Mouse (Mus musculus): ENCODE results near the gene Auts2. TPM values are rescaled to one million over a fixed set of nuclear protein-coding genes. Genes with fewer than 3 reads are reported as not detected.

Auts2 gene
- polyA plus RNA-seq, 1 experiment from 2014 or later = 1.0 TPM

GRCm38 (mm10) chr5:131581110-131582050 is 961.8 kb downstream of the Auts2 start:
- DNase-seq (no peak), ATAC-seq (no peak)
- Histone ChIP-seq H3K9me3 (ENCODE audit: low read length) (no peaks in the 10 kb centered on the region), H3K4me3 (ENCODE audit: low read depth, low read length) (no peak overlapping the region), H3K4me1 (ENCODE audit: insufficient read depth) (no peaks in the 10 kb centered on the region), H3K4me2 (ENCODE audit: low read depth, low read length) (no peak overlapping the region), H3K27ac (ENCODE audit: low read depth) (no peak overlapping the region), H3K36me3 (replicated peaks; ENCODE audit: insufficient read depth, low read length) (no peaks in the 10 kb centered on the region), H3K27me3 (ENCODE audit: insufficient read depth, low read length) (no peaks in the 10 kb centered on the region), H3K9ac (replicated peaks) (no peak overlapping the region)
- WGBS (ENCODE audit: insufficient replicate concordance) = 79% methylated on average over 23 of the region's 23 CpGs
- no peak for TF ChIP-seq EP300 (IDR thresholded peaks at IDR 0.05; ENCODE audit: low read depth)
- no peak for TF ChIP-seq CTCF (IDR thresholded peaks at IDR 0.05; ENCODE audit: low read depth)

GRCm38 (mm10) chr5:131578737-131579136 is 964.4 kb downstream of the Auts2 start:
- Histone ChIP-seq H3K4me3 (ENCODE audit: low read depth, low read length) (no peak overlapping the region), H3K4me1 (ENCODE audit: insufficient read depth) (no peaks in the 10 kb centered on the region; the same call in 1 of the 2 replicates), H3K36me3 (replicated peaks; ENCODE audit: insufficient read depth, low read length) (no peaks in the 10 kb centered on the region), H3K9ac (replicated peaks) (no peak overlapping the region), H3K4me2 (ENCODE audit: low read depth, low read length) (no peak overlapping the region), H3K9me3 (ENCODE audit: low read length) (no peaks in the 10 kb centered on the region), H3K27ac (ENCODE audit: low read depth) (no peak overlapping the region), H3K27me3 (ENCODE audit: insufficient read depth, low read length) (no peaks in the 10 kb centered on the region)
- no peak for DNase-seq
- no peak for ATAC-seq
- TF ChIP-seq EP300 (IDR thresholded peaks at IDR 0.05; ENCODE audit: low read depth) = no peak
- no peak for TF ChIP-seq CTCF (IDR thresholded peaks at IDR 0.05; ENCODE audit: low read depth)
- WGBS (ENCODE audit: insufficient replicate concordance) = 89% methylated on average over 9 of the region's 9 CpGs

GRCm38 (mm10) chr5:131575733-131576265 is 967.3 kb downstream of the Auts2 start:
- Histone ChIP-seq H3K27ac (ENCODE audit: low read depth) (no peak overlapping the region), H3K4me3 (ENCODE audit: low read depth, low read length) (no peak overlapping the region), H3K9ac (replicated peaks) (no peak overlapping the region), H3K9me3 (ENCODE audit: low read length) (no peaks in the 10 kb centered on the region), H3K4me2 (ENCODE audit: low read depth, low read length) (no peak overlapping the region), H3K27me3 (ENCODE audit: insufficient read depth, low read length) (no peaks in the 10 kb centered on the region), H3K36me3 (replicated peaks; ENCODE audit: insufficient read depth, low read length) (no peaks in the 10 kb centered on the region), H3K4me1 (ENCODE audit: insufficient read depth) (no peaks in the 10 kb centered on the region; the same call in 1 of the 2 replicates)
- TF ChIP-seq CTCF (IDR thresholded peaks at IDR 0.05; ENCODE audit: low read depth) (peak; percentile 26), EP300 (IDR thresholded peaks at IDR 0.05; ENCODE audit: low read depth) (no peak)
- DNase-seq (no peak), ATAC-seq (no peak)
- WGBS (ENCODE audit: insufficient replicate concordance) = 69% methylated on average over 11 of the region's 11 CpGs

- TF ChIP-seq CTCF (IDR thresholded peaks at IDR 0.05; ENCODE audit: low read depth) (no peak), EP300 (IDR thresholded peaks at IDR 0.05; ENCODE audit: low read depth) (no peak)
- ATAC-seq = no peak
- Histone ChIP-seq H3K36me3 (replicated peaks; ENCODE audit: insufficient read depth, low read length) (no peaks in the 10 kb centered on the region), H3K27ac (ENCODE audit: low read depth) (no peak overlapping the region), H3K4me3 (ENCODE audit: low read depth, low read length) (no peak overlapping the region), H3K9me3 (ENCODE audit: low read length) (no peaks in the 10 kb centered on the region), H3K9ac (replicated peaks) (no peak overlapping the region), H3K4me2 (ENCODE audit: low read depth, low read length) (no peak overlapping the region), H3K4me1 (ENCODE audit: insufficient read depth) (no peaks in the 10 kb centered on the region; the same call in 1 of the 2 replicates), H3K27me3 (ENCODE audit: insufficient read depth, low read length) (no peaks in the 10 kb centered on the region)
- WGBS (ENCODE audit: insufficient replicate concordance) = 69% methylated on average over 5 of the region's 5 CpGs
- DNase-seq = no peak
Observed at GRCm38 (mm10) chr5:131575086-131575514, 968.0 kb downstream of the Auts2 start.

GRCm38 (mm10) chr5:131574469-131575085 is 968.6 kb downstream of the Auts2 start:
- no peak overlapping the region for H3K4me2 ChIP-seq (ENCODE audit: low read depth, low read length)
- TF ChIP-seq CTCF (IDR thresholded peaks at IDR 0.05; ENCODE audit: low read depth) (no peak), EP300 (IDR thresholded peaks at IDR 0.05; ENCODE audit: low read depth) (no peak)
- H3K4me3 ChIP-seq (ENCODE audit: low read depth, low read length) = no peak overlapping the region
- no peak overlapping the region for H3K27ac ChIP-seq (ENCODE audit: low read depth)
- H3K9ac ChIP-seq (replicated peaks) = no peak overlapping the region
- H3K4me1 ChIP-seq (ENCODE audit: insufficient read depth) = no peaks in the 10 kb centered on the region; the same call in 1 of the 2 replicates
- DNase-seq = no peak
- H3K9me3 ChIP-seq (ENCODE audit: low read length) = no peaks in the 10 kb centered on the region
- H3K36me3 ChIP-seq (replicated peaks; ENCODE audit: insufficient read depth, low read length) = no peaks in the 10 kb centered on the region
- no peak for ATAC-seq
- H3K27me3 ChIP-seq (ENCODE audit: insufficient read depth, low read length) = no peaks in the 10 kb centered on the region
- 83% methylated on average over 16 of the region's 16 CpGs for WGBS (ENCODE audit: insufficient replicate concordance)
